Mouse (Mus musculus): Measurements from ENCODE around the gene Slc45a3. TPM values are rescaled to one million over a fixed set of nuclear protein-coding genes. Genes with fewer than 3 reads are reported as not detected.

Gene Slc45a3
- polyA plus RNA-seq, 1 experiment from 2014 or later, result 2.1 TPM

- Histone ChIP-seq H3K4me3 (replicated peaks; ENCODE audit: low read length) (no peak overlapping the region), H3K9ac (replicated peaks; ENCODE audit: low read depth, low read length) (no peak overlapping the region), H3K27me3 (replicated peaks; ENCODE audit: control insufficient read depth, insufficient read depth, low read length) (no peaks in the 10 kb centered on the region), H3K36me3 (ENCODE audit: control insufficient read depth, insufficient read depth) (no peaks in the 10 kb centered on the region), H3K27ac (ENCODE audit: low read length) (no peak overlapping the region), H3K4me1 (replicated peaks; ENCODE audit: control insufficient read depth, insufficient read depth, low read length) (no peaks in the 10 kb centered on the region), H3K9me3 (ENCODE audit: control insufficient read depth, low read length) (no peaks in the 10 kb centered on the region), H3K4me2 (ENCODE audit: low read length) (no peak overlapping the region)
- 47% methylated on average over 2 of the region's 2 CpGs for WGBS
- no peak for ATAC-seq
These were observed 21.0 kb downstream of the Slc45a3 start for GRCm38 (mm10) chr1:131983806-131984205.

DNA sequence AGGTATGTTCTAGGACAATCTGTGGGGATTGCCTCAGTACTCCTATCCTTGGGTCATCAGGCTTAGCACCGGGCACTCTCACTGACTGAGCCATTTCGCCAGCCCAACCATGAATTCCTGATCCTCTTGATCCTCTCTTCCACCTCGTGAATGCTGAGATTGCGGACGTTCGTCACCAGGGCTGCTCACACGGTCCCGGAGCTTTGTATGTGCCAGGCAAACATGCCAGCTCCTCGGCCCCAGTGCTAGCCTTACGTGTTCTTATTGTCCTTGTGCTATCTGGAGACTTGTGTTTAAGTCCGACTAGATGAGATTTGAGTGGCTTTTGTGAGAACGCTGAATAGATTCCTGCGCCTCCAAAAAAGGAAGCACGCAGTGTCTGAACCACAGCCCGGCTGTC is 24.7 kb downstream of the Slc45a3 start:
- no peak for ATAC-seq
- WGBS, result 66% methylated on average over 15 of the region's 15 CpGs
- H3K4me3 ChIP-seq (replicated peaks; ENCODE audit: low read length), result no peak overlapping the region
- H3K4me2 ChIP-seq (ENCODE audit: low read length), result no peak overlapping the region
- H3K9me3 ChIP-seq (ENCODE audit: control insufficient read depth, low read length), result no peaks in the 10 kb centered on the region
- H3K4me1 ChIP-seq (replicated peaks; ENCODE audit: control insufficient read depth, insufficient read depth, low read length), result no peaks in the 10 kb centered on the region
- no peak overlapping the region for H3K9ac ChIP-seq (replicated peaks; ENCODE audit: low read depth, low read length)
- H3K27me3 ChIP-seq (replicated peaks; ENCODE audit: control insufficient read depth, insufficient read depth, low read length), result no peaks in the 10 kb centered on the region
- no peaks in the 10 kb centered on the region for H3K36me3 ChIP-seq (ENCODE audit: control insufficient read depth, insufficient read depth)
- no peak overlapping the region for H3K27ac ChIP-seq (ENCODE audit: low read length)

DNA sequence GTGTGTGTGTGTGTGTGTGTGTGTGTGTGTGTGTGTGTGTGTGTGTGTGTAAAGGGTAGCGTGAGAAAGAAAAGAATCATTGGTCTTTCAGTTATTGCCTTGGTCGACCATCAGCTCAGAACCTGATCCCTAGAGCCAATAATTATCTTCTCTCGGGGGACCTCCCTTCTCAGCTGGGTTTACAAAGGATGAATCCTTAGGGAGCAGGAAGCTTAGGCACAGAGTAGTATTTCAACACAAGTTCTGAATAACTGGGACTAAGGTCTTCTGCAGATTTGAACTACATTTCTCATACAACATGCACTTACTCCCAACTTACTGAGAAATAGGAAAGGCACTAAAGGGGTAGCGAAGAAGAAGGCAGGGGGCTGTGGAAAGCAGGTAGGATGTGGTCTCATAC is 26.7 kb downstream of the Slc45a3 start:
- Histone ChIP-seq H3K9ac (replicated peaks; ENCODE audit: low read depth, low read length) (no peak overlapping the region), H3K4me3 (replicated peaks; ENCODE audit: low read length) (no peak overlapping the region), H3K4me2 (ENCODE audit: low read length) (no peak overlapping the region), H3K9me3 (ENCODE audit: control insufficient read depth, low read length) (no peaks in the 10 kb centered on the region), H3K36me3 (ENCODE audit: control insufficient read depth, insufficient read depth) (no peaks in the 10 kb centered on the region), H3K4me1 (replicated peaks; ENCODE audit: control insufficient read depth, insufficient read depth, low read length) (no peaks in the 10 kb centered on the region), H3K27me3 (replicated peaks; ENCODE audit: control insufficient read depth, insufficient read depth, low read length) (no peaks in the 10 kb centered on the region), H3K27ac (ENCODE audit: low read length) (no peak overlapping the region)
- 82% methylated on average over 4 of the region's 4 CpGs for WGBS
- ATAC-seq, result no peak

GRCm38 (mm10) chr1:131990083-131990760 is 27.5 kb downstream of the Slc45a3 start:
- ATAC-seq, result no peak
- no peak overlapping the region for H3K4me2 ChIP-seq (ENCODE audit: low read length)
- no peak overlapping the region for H3K27ac ChIP-seq (ENCODE audit: low read length)
- H3K4me3 ChIP-seq (replicated peaks; ENCODE audit: low read length), result no peak overlapping the region
- H3K36me3 ChIP-seq (ENCODE audit: control insufficient read depth, insufficient read depth), result no peaks in the 10 kb centered on the region
- H3K9me3 ChIP-seq (ENCODE audit: control insufficient read depth, low read length), result no peaks in the 10 kb centered on the region
- no peaks in the 10 kb centered on the region for H3K27me3 ChIP-seq (replicated peaks; ENCODE audit: control insufficient read depth, insufficient read depth, low read length)
- H3K4me1 ChIP-seq (replicated peaks; ENCODE audit: control insufficient read depth, insufficient read depth, low read length), result no peaks in the 10 kb centered on the region
- no peak overlapping the region for H3K9ac ChIP-seq (replicated peaks; ENCODE audit: low read depth, low read length)
- 90% methylated on average over 9 of the region's 9 CpGs for WGBS

- Histone ChIP-seq H3K4me1 (replicated peaks; ENCODE audit: control insufficient read depth, insufficient read depth, low read length) (no peaks in the 10 kb centered on the region), H3K27me3 (replicated peaks; ENCODE audit: control insufficient read depth, insufficient read depth, low read length) (no peaks in the 10 kb centered on the region), H3K36me3 (ENCODE audit: control insufficient read depth, insufficient read depth) (no peaks in the 10 kb centered on the region), H3K4me3 (replicated peaks; ENCODE audit: low read length) (no peak overlapping the region), H3K27ac (ENCODE audit: low read length) (no peak overlapping the region), H3K4me2 (ENCODE audit: low read length) (no peak overlapping the region), H3K9ac (replicated peaks; ENCODE audit: low read depth, low read length) (no peak overlapping the region), H3K9me3 (ENCODE audit: control insufficient read depth, low read length) (no peaks in the 10 kb centered on the region)
- WGBS, result 85% methylated on average over 7 of the region's 7 CpGs
- no peak for ATAC-seq
These were observed 29.8 kb downstream of the Slc45a3 start for GRCm38 (mm10) chr1:131992561-131993001.

GRCm38 (mm10) chr1:131993169-131994040 is 30.6 kb downstream of the Slc45a3 start:
- Histone ChIP-seq H3K27me3 (replicated peaks; ENCODE audit: control insufficient read depth, insufficient read depth, low read length) (no peaks in the 10 kb centered on the region), H3K4me2 (ENCODE audit: low read length) (no peak overlapping the region), H3K9me3 (ENCODE audit: control insufficient read depth, low read length) (no peaks in the 10 kb centered on the region), H3K4me1 (replicated peaks; ENCODE audit: control insufficient read depth, insufficient read depth, low read length) (no peaks in the 10 kb centered on the region), H3K27ac (ENCODE audit: low read length) (no peak overlapping the region), H3K4me3 (replicated peaks; ENCODE audit: low read length) (no peak overlapping the region), H3K36me3 (ENCODE audit: control insufficient read depth, insufficient read depth) (no peaks in the 10 kb centered on the region), H3K9ac (replicated peaks; ENCODE audit: low read depth, low read length) (no peak overlapping the region)
- no peak for ATAC-seq
- WGBS, result 84% methylated on average over 12 of the region's 12 CpGs

- Histone ChIP-seq H3K9ac (replicated peaks; ENCODE audit: low read depth, low read length) (no peak overlapping the region), H3K27me3 (replicated peaks; ENCODE audit: control insufficient read depth, insufficient read depth, low read length) (no peaks in the 10 kb centered on the region), H3K9me3 (ENCODE audit: control insufficient read depth, low read length) (no peaks in the 10 kb centered on the region), H3K27ac (ENCODE audit: low read length) (no peak overlapping the region), H3K4me1 (replicated peaks; ENCODE audit: control insufficient read depth, insufficient read depth, low read length) (no peaks in the 10 kb centered on the region), H3K4me3 (replicated peaks; ENCODE audit: low read length) (no peak overlapping the region), H3K4me2 (ENCODE audit: low read length) (no peak overlapping the region), H3K36me3 (ENCODE audit: control insufficient read depth, insufficient read depth) (no peaks in the 10 kb centered on the region)
- 27% methylated on average over 4 of the region's 4 CpGs for WGBS
- no peak for ATAC-seq
These were observed 32.3 kb downstream of the Slc45a3 start for GRCm38 (mm10) chr1:131995062-131995461.

DNA sequence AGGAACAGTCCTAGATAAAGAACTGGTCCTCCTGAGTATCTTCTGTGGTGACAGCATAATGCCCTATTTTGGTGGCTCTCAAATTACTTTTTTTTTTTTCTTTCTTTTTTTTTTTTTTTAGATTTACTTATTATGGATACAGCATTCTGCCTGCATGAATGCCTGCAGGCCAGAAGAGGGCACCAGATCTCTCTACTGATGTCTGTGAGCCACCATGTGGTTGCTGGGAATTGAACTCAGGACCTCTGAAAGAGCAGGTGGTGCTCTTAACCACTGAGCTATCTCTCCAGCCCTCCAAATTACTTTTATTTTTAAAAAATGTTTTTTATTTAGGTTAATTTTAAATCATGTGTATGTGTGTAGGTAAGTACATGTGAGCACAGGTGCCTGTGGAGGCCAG is 37.7 kb downstream of the Slc45a3 start:
- Histone ChIP-seq H3K9ac (replicated peaks; ENCODE audit: low read depth, low read length) (no peak overlapping the region), H3K27ac (ENCODE audit: low read length) (no peak overlapping the region), H3K4me3 (replicated peaks; ENCODE audit: low read length) (no peak overlapping the region), H3K36me3 (ENCODE audit: control insufficient read depth, insufficient read depth) (no peaks in the 10 kb centered on the region), H3K27me3 (replicated peaks; ENCODE audit: control insufficient read depth, insufficient read depth, low read length) (no peaks in the 10 kb centered on the region), H3K9me3 (ENCODE audit: control insufficient read depth, low read length) (no peaks in the 10 kb centered on the region), H3K4me2 (ENCODE audit: low read length) (no peak overlapping the region), H3K4me1 (replicated peaks; ENCODE audit: control insufficient read depth, insufficient read depth, low read length) (no peaks in the 10 kb centered on the region)
- ATAC-seq, result no peak

GRCm38 (mm10) chr1:132001880-132002330 is 39.1 kb downstream of the Slc45a3 start:
- WGBS, result 85% methylated on average over 4 of the region's 4 CpGs
- no peak for ATAC-seq

More at GRCm38 (mm10) chr1:132001880-132002330, 39.1 kb downstream of the Slc45a3 start:
- no peak overlapping the region for H3K4me2 ChIP-seq (ENCODE audit: low read length)
- no peak overlapping the region for H3K27ac ChIP-seq (ENCODE audit: low read length)
- H3K9ac ChIP-seq (replicated peaks; ENCODE audit: low read depth, low read length), result no peak overlapping the region
- H3K9me3 ChIP-seq (ENCODE audit: control insufficient read depth, low read length), result no peaks in the 10 kb centered on the region
- no peaks in the 10 kb centered on the region for H3K36me3 ChIP-seq (ENCODE audit: control insufficient read depth, insufficient read depth)
- H3K4me1 ChIP-seq (replicated peaks; ENCODE audit: control insufficient read depth, insufficient read depth, low read length), result peaks cover 4% of the 10 kb centered on the region
- H3K4me3 ChIP-seq (replicated peaks; ENCODE audit: low read length), result no peak overlapping the region
- no peaks in the 10 kb centered on the region for H3K27me3 ChIP-seq (replicated peaks; ENCODE audit: control insufficient read depth, insufficient read depth, low read length)
